Mouse (Mus musculus): ENCODE results near the gene Bclaf1.

Gene Bclaf1

GRCm38 (mm10) chr10:20311918-20312735 lies at the start of gene Bclaf1:
Gene Bclaf1, plus strand, starts transcription at chr10:20312469.
- DNase-seq (ENCODE audit: low spot score in 2 of 2), result peak; percentile 99

- DNase-seq (ENCODE audit: low spot score in 2 of 2), result no peak
Measured at GRCm38 (mm10) chr10:20262896-20263295, 49.4 kb upstream of the Bclaf1 start.

- DNase-seq (ENCODE audit: low spot score in 2 of 2), result no peak
Measured at GRCm38 (mm10) chr10:20264479-20264878, 47.8 kb upstream of the Bclaf1 start.

GRCm38 (mm10) chr10:20267032-20267431 lies 45.2 kb upstream of the Bclaf1 start:
- no peak for DNase-seq (ENCODE audit: low spot score in 2 of 2)

GRCm38 (mm10) chr10:20268945-20269344 lies 43.3 kb upstream of the Bclaf1 start:
- no peak for DNase-seq (ENCODE audit: low spot score in 2 of 2)

- no peak for DNase-seq (ENCODE audit: low spot score in 2 of 2)
Measured at GRCm38 (mm10) chr10:20272380-20272779, 39.9 kb upstream of the Bclaf1 start.

GRCm38 (mm10) chr10:20273278-20273677 lies 39.0 kb upstream of the Bclaf1 start:
- DNase-seq (ENCODE audit: low spot score in 2 of 2), result no peak

- no peak for DNase-seq (ENCODE audit: low spot score in 2 of 2)
Measured at GRCm38 (mm10) chr10:20274022-20274421, 38.2 kb upstream of the Bclaf1 start.

GRCm38 (mm10) chr10:20281456-20281855 lies 30.8 kb upstream of the Bclaf1 start:
- no peak for DNase-seq (ENCODE audit: low spot score in 2 of 2)

- peak in 1 of 2 experiments; percentile 24 for DNase-seq (ENCODE audit: low spot score in 2 of 2)
Measured at GRCm38 (mm10) chr10:20285289-20285975, 26.8 kb upstream of the Bclaf1 start.

GRCm38 (mm10) chr10:20285994-20286836 lies 26.1 kb upstream of the Bclaf1 start:
- DNase-seq (ENCODE audit: low spot score in 2 of 2), result no peak

- DNase-seq (ENCODE audit: low spot score in 2 of 2), result no peak
Measured at GRCm38 (mm10) chr10:20287369-20287768, 24.9 kb upstream of the Bclaf1 start.

GRCm38 (mm10) chr10:20290467-20290883 lies 21.8 kb upstream of the Bclaf1 start:
- DNase-seq (ENCODE audit: low spot score in 2 of 2), result peak; percentile 36 to 68

GRCm38 (mm10) chr10:20295961-20296360 lies 16.3 kb upstream of the Bclaf1 start:
- DNase-seq (ENCODE audit: low spot score in 2 of 2), result no peak

GRCm38 (mm10) chr10:20298152-20298920 lies 13.9 kb upstream of the Bclaf1 start:
- no peak for DNase-seq (ENCODE audit: low spot score in 2 of 2)

- no peak for DNase-seq (ENCODE audit: low spot score in 2 of 2)
Measured at GRCm38 (mm10) chr10:20299114-20299513, 13.2 kb upstream of the Bclaf1 start.

GRCm38 (mm10) chr10:20310969-20311769 lies 1.1 kb upstream of the Bclaf1 start:
- no peak for DNase-seq (ENCODE audit: low spot score in 2 of 2)

- peak; percentile 81 to 91 for DNase-seq (ENCODE audit: low spot score in 2 of 2)
Measured at GRCm38 (mm10) chr10:20312736-20313301, 550 bp downstream of the Bclaf1 start.

- DNase-seq (ENCODE audit: low spot score in 2 of 2), result no peak
Measured at GRCm38 (mm10) chr10:20313447-20313846, 1.2 kb downstream of the Bclaf1 start.

GRCm38 (mm10) chr10:20313941-20314340 lies 1.7 kb downstream of the Bclaf1 start:
- no peak for DNase-seq (ENCODE audit: low spot score in 2 of 2)
